Mouse (Mus musculus) limb, embryonic 12.5 days (tissue): ENCODE results near the gene Gm9495. TPM values are rescaled to one million over a fixed set of nuclear protein-coding genes. Genes with fewer than 3 reads are reported as not detected.
"Not testable (repeated sequence)": the region's sequence is repeated elsewhere in the genome, so short reads cannot be mapped to it uniquely, and the experiment has no call there.

Source experiments
- ATAC-seq: fragments of 200-750 bp; cut with Nextera tagmentation; 2 replicates; pipeline ENCODE4 v1.8.0; 2017; ENCODE audit warnings: low read depth, moderate TSS enrichment; ENCODE audit not compliant: insufficient number of reproducible peaks, insufficient read depth, low FRiP score, low TSS enrichment
- H3K27ac ChIP-seq: fragments of 300-500 bp; sonication (generic); 2 replicates; pipeline ENCODE4 v1.5.1; 2016; ENCODE audit warnings: mild to moderate bottlenecking, moderate library complexity
- H3K27me3 ChIP-seq: fragments of 300-500 bp; sonication (generic); 2 replicates; pipeline ENCODE4 v1.6.1; 2016; ENCODE audit warnings: mild to moderate bottlenecking, moderate library complexity
- H3K36me3 ChIP-seq: fragments of 300-500 bp; sonication (generic); 2 replicates; pipeline ENCODE4 v1.6.1; 2016; ENCODE audit warnings: mild to moderate bottlenecking, moderate library complexity
- H3K4me1 ChIP-seq: fragments of 300-500 bp; sonication (generic); replicated peaks from 2 replicates; pipeline ENCODE4 v1.6.1; 2016
- H3K4me2 ChIP-seq: fragments of 300-500 bp; sonication (generic); 2 replicates; pipeline ENCODE4 v1.6.1; 2016; ENCODE audit warnings: mild to moderate bottlenecking, moderate library complexity
- H3K4me3 ChIP-seq: fragments of 300-500 bp; sonication (generic); replicated peaks from 2 replicates; pipeline ENCODE4 v1.5.1; 2016; ENCODE audit warnings: mild to moderate bottlenecking
- H3K9ac ChIP-seq: fragments of 300-500 bp; sonication (generic); replicated peaks from 2 replicates; pipeline ENCODE4 v1.6.1; 2016; ENCODE audit warnings: mild to moderate bottlenecking, moderate library complexity
- H3K9me3 ChIP-seq: fragments of 300-500 bp; sonication (generic); 2 replicates; pipeline ENCODE4 v1.6.1; 2016; ENCODE audit warnings: mild to moderate bottlenecking, moderate library complexity
- WGBS: fragments of 180-500 bp; shearing (Covaris S2); methylation state at CpG from one replicate; pipeline ENCODE4 v1.1.7; 2016; 5-methylcytosine and 5-hydroxymethylcytosine counted together
- polyA plus RNA-seq: library from polyadenylated mRNA; unstranded; fragments of >200 nt; fragmentation: Nextera tagmentation; extraction: Ambion mirVana; gene quantifications from 2 replicates; pipeline ENCODE4 v1.2.1, GENCODE M21; 2016

Gene Gm9495
- polyA plus RNA-seq = not detected in 2 replicates

- H3K27ac ChIP-seq, H3K4me2 ChIP-seq, H3K27me3 ChIP-seq, ATAC-seq, H3K9me3 ChIP-seq, H3K4me3 ChIP-seq, H3K36me3 ChIP-seq, H3K9ac ChIP-seq, H3K4me1 ChIP-seq: not testable (repeated sequence)
- WGBS = 85% methylated on average over 3 of the region's 3 CpGs
These were observed at the start of gene Gm9495 for GRCm38 (mm10) chr8:69453465-69453864. Gene Gm9495, minus strand, starts transcription at chr8:69453565.

DNA sequence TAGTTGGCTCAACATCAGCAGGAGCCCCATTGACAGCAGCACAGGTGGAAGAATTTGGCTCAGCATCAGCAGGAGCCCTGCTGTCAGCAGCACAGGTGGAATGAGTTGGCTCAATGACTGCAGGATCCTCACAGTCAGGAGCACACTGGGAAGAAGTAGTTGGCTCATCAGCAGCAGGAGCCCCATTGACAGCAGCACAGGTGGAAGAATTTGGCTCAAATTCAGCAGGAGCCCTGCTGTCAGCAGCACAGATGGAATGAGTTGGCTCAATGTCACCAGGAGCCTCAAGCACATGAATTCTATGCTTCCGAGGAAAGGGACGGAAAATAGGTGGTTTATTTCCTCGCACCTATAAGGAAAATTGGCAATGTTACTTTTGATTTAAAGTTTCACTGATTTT lies 21.6 kb upstream of the Gm9495 start:
- WGBS = 70% methylated on average over 3 of the region's 3 CpGs
- not testable (repeated sequence) for H3K9me3 ChIP-seq, H3K27ac ChIP-seq, H3K4me2 ChIP-seq, H3K9ac ChIP-seq, ATAC-seq, H3K4me3 ChIP-seq, H3K36me3 ChIP-seq, H3K27me3 ChIP-seq, H3K4me1 ChIP-seq

- not testable (repeated sequence) for H3K4me3 ChIP-seq, H3K9me3 ChIP-seq, H3K9ac ChIP-seq, H3K4me1 ChIP-seq, H3K36me3 ChIP-seq, ATAC-seq, H3K27me3 ChIP-seq, H3K4me2 ChIP-seq, H3K27ac ChIP-seq
- 82% methylated on average over 3 of the region's 3 CpGs for WGBS
These were observed 33.3 kb downstream of the Gm9495 start for GRCm38 (mm10) chr8:69420018-69420417.

GRCm38 (mm10) chr8:69414326-69414725 lies 39.0 kb downstream of the Gm9495 start:
- no peak overlapping the region for H3K9ac ChIP-seq
- no peaks in the 10 kb centered on the region for H3K9me3 ChIP-seq
- H3K27ac ChIP-seq = no peak overlapping the region
- no peak overlapping the region for H3K4me3 ChIP-seq
- H3K4me2 ChIP-seq = no peak overlapping the region
- 90% methylated on average over 1 of the region's 1 CpGs for WGBS
- H3K4me1 ChIP-seq = no peaks in the 10 kb centered on the region
- no peaks in the 10 kb centered on the region for H3K27me3 ChIP-seq
- ATAC-seq = no peak
- no peaks in the 10 kb centered on the region for H3K36me3 ChIP-seq

- H3K9ac ChIP-seq = no peak overlapping the region
- ATAC-seq = no peak
- no peaks in the 10 kb centered on the region for H3K9me3 ChIP-seq
- H3K27ac ChIP-seq = no peak overlapping the region
- H3K27me3 ChIP-seq = no peaks in the 10 kb centered on the region
- no peaks in the 10 kb centered on the region for H3K4me1 ChIP-seq
- WGBS = 90% methylated on average over 6 of the region's 6 CpGs
- no peak overlapping the region for H3K4me2 ChIP-seq
- H3K36me3 ChIP-seq = no peaks in the 10 kb centered on the region
- H3K4me3 ChIP-seq = no peak overlapping the region
These were observed 48.6 kb downstream of the Gm9495 start for GRCm38 (mm10) chr8:69404768-69405167.

DNA sequence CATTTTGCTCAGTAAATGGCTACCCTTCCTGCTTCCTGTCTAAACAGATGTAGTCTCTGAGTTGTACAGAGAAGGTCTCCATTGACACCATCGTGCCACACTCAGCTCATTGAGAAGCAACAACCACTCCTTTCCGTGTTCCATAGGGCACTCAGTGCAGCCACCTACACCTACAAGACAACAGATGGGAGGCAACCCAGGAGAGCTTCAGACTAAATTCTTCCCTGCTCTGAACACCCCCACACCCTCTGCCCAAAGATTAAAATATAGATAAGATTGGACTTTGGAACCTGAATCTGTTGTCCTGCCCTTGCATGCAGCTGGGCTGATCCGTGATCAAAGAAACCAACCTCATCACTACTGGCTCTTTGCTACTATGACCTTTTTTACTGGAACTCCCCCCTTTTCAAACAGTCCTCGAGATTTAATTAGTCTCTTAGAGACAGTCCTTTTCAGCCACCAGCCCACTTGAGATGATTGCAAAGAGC lies 53.4 kb downstream of the Gm9495 start:
- no peak overlapping the region; the same call in 1 of the 2 replicates for H3K9ac ChIP-seq
- H3K36me3 ChIP-seq = no peaks in the 10 kb centered on the region
- no peaks in the 10 kb centered on the region for H3K4me1 ChIP-seq
- 84% methylated on average over 4 of the region's 4 CpGs for WGBS
- ATAC-seq = no peak
- peak overlapping the region; percentile 74 for H3K4me2 ChIP-seq
- H3K4me3 ChIP-seq = peak overlapping the region; percentile 49
- H3K27me3 ChIP-seq = no peaks in the 10 kb centered on the region
- no peak overlapping the region for H3K27ac ChIP-seq
- H3K9me3 ChIP-seq = no peaks in the 10 kb centered on the region

GRCm38 (mm10) chr8:69399181-69399955 lies 54.0 kb downstream of the Gm9495 start:
- WGBS = 15% methylated on average over 43 of the region's 43 CpGs
- peak overlapping the region; percentile 49 for H3K4me3 ChIP-seq
- no peak for ATAC-seq
- H3K27ac ChIP-seq = no peak overlapping the region
- H3K36me3 ChIP-seq = no peaks in the 10 kb centered on the region
- peak overlapping the region; percentile 74 for H3K4me2 ChIP-seq
- H3K4me1 ChIP-seq = 0 out of 2 replicates have a peak, but pooled peaks cover 3% of the 10 kb centered on the region
- no peaks in the 10 kb centered on the region for H3K9me3 ChIP-seq
- H3K27me3 ChIP-seq = no peaks in the 10 kb centered on the region
- H3K9ac ChIP-seq = peak overlapping the region; percentile 67

- no peak overlapping the region for H3K4me3 ChIP-seq
- no peak for ATAC-seq
- H3K4me2 ChIP-seq = peak overlapping the region; percentile 62; the same call in 1 of the 2 replicates
These were observed 57.2 kb downstream of the Gm9495 start for GRCm38 (mm10) chr8:69396196-69396595.

DNA sequence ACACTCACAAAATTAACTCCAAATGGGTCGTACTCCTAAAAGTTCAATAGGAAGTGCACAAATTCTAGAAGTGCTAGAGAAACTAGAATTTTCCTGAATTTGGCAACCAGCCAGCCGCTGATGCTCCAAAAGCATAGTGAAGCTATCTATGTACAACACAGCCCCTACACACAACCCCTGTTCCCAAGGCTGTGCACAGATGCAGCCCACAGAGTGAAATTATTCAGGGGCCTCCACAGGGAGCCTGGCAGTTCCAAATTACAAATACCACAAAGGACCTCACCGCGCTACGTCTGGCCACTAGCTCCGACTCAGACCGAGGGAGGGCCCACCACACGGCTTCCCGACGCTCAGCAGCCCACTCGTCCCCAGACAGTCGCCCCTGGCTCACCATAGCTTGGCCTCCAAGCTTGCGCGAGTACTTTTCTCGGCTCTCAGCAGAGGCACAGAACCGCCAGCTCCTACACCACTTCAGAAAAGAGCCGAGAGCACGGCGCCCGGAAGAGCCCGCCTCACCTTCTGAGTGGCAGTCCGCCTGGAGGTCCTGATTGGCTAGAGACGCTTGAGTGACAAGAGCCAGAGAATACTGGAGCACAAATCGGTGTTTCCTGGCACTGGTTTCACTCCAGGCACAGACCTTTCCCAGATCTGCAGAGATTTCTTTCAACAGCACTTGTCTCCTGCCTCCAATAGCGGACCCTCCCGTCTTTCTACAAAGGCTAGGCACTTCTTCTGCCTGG lies 58.1 kb downstream of the Gm9495 start:
- Histone ChIP-seq H3K4me3 (peak overlapping the region; percentile 71), H3K36me3 (peaks cover 30% of the 10 kb centered on the region), H3K9ac (peak overlapping the region; percentile 87), H3K4me1 (0 out of 2 replicates have a peak, but pooled peaks cover 6% of the 10 kb centered on the region), H3K27ac (peak overlapping the region; percentile 99), H3K4me2 (peak overlapping the region; percentile 62), H3K9me3 (peaks cover 33% of the 10 kb centered on the region), H3K27me3 (no peaks in the 10 kb centered on the region)
- ATAC-seq = peak; percentile 99
- 1% methylated on average over 26 of the region's 26 CpGs for WGBS

More at GRCm38 (mm10) chr8:69396196-69396595, 57.2 kb downstream of the Gm9495 start:
- WGBS = 79% methylated on average over 6 of the region's 6 CpGs
- H3K27ac ChIP-seq = no peak overlapping the region
- no peak overlapping the region for H3K9ac ChIP-seq
- H3K4me1 ChIP-seq = 0 out of 2 replicates have a peak, but pooled peaks cover 6% of the 10 kb centered on the region
- H3K27me3 ChIP-seq = no peaks in the 10 kb centered on the region
- peaks cover 25% of the 10 kb centered on the region for H3K36me3 ChIP-seq
- H3K9me3 ChIP-seq = peaks cover 23% of the 10 kb centered on the region

DNA sequence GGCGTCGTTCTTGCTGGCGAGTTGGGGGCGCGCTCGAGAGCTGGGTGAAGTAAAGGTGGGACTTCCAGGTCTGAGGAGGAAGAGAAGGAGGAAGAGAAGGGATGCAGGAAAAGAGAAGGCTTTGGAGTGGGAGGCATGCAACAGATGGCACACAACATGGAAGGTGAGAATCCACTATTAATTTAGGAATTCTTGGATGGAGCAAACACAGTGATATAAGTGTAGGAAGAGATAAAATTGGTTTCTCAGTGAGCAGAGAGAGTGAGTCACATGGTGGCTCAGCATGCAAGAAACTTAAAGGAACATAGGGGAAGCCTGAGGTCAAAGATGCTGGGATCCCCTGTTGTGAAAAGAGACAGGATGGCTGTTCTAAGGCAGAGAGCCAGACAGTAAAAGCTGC lies 69.0 kb downstream of the Gm9495 start:
- Histone ChIP-seq H3K27me3 (no peaks in the 10 kb centered on the region), H3K27ac (no peak overlapping the region), H3K9ac (no peak overlapping the region), H3K4me1 (no peaks in the 10 kb centered on the region), H3K9me3 (peaks cover 54% of the 10 kb centered on the region), H3K4me3 (no peak overlapping the region), H3K36me3 (peaks cover 39% of the 10 kb centered on the region), H3K4me2 (no peak overlapping the region)
- no peak for ATAC-seq
- over 99% methylated on average over 6 of the region's 6 CpGs for WGBS
